Mouse (Mus musculus): ENCODE measurements around the gene Tuft1. TPM values are rescaled to one million over a fixed set of nuclear protein-coding genes. Genes with fewer than 3 reads are reported as not detected.
"Not testable (repeated sequence)": the region's sequence is repeated elsewhere in the genome, so short reads cannot be mapped to it uniquely, and the experiment has no call there.

The Tuft1 gene
- 1 to 10 TPM; 1.3 to 1.6 TPM for total RNA-seq (2021)

- peak; percentile 33 to 53 for DNase-seq (ENCODE audit: low spot score in 2 of 2)
- intact Hi-C loops (cut with DNase I) = not testable (repeated sequence)
Observed at GRCm38 (mm10) chr3:94658740-94659095, at the start of gene Tuft1. TSS of gene Tuft1 (minus strand) at chr3:94658872.

DNA sequence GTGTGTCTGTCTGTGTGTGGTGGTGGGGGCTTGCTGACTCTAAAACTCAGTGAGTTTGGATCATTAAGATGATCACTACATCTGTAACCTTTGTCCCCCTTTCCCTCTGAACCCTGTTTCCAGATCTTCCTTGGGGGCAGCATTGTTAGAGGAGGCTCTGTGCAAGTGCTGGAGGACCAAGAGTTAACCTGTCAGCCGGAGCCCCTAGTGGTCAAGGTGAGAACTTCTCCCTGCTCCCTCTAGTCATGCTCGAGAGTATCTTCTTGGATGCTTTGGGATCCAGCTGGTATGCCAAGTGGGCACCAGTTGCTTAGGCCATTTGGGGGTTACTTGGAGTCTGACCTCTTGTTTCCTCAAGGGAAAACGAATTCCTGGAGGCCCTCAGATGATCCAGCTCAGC is 44.7 kb upstream of the Tuft1 start:
- not testable (repeated sequence) for DNase-seq (ENCODE audit: low spot score in 2 of 2)
- intact Hi-C loops (cut with DNase I) = loop anchor here (10.0 kb wide), 1 partner anchor 89 kb away; no protein-coding TSS in a partner anchor

GRCm38 (mm10) chr3:94702856-94703255 is 44.2 kb upstream of the Tuft1 start:
- no peak for DNase-seq (ENCODE audit: low spot score in 2 of 2)
- intact Hi-C loops (cut with DNase I) = loop anchor here (10.0 kb wide), 1 partner anchor 88 kb away; no protein-coding TSS in a partner anchor

DNA sequence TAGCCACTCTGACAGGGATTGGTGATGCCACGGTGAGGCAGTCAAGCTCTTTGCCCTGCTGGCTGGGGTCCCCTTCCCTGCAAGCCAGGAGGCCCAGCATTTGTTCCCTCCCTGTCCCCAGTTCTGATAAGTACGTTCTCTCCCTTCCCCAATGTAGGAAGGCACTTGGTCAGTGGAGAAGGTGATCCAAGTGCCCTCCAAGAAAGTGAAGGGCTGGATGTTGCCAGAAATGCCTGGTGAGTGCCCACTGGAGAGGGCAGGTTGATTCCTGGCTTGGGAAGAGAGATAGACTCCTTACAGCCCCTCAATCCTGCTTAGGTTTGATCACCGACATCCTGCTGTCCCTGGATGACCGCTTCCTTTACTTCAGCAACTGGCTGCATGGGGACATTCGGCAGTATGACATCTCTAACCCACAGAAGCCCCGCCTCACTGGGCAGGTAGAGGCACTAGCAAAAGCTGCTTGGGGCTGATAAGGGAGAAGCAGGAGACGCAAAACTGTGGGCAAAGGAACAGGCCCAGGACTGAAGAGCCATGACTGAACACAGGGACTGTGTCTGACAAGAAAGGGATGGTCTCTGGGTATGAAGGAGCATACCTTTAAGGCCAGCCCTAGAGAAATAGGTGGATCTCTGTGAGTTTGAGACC is 43.6 kb upstream of the Tuft1 start:
- intact Hi-C loops (cut with DNase I) = loop anchor here (10.0 kb wide), 1 partner anchor 87 kb away; no protein-coding TSS in a partner anchor
- DNase-seq (ENCODE audit: low spot score in 2 of 2) = not testable (repeated sequence)

- intact Hi-C loops (cut with DNase I) = loop anchor here (10.0 kb wide), 1 partner anchor 239 kb away; the partner anchor contains the start of gene Selenbp1
- DNase-seq (ENCODE audit: low spot score in 2 of 2) = not testable (repeated sequence)
Observed at GRCm38 (mm10) chr3:94696257-94696656, 37.6 kb upstream of the Tuft1 start.

DNA sequence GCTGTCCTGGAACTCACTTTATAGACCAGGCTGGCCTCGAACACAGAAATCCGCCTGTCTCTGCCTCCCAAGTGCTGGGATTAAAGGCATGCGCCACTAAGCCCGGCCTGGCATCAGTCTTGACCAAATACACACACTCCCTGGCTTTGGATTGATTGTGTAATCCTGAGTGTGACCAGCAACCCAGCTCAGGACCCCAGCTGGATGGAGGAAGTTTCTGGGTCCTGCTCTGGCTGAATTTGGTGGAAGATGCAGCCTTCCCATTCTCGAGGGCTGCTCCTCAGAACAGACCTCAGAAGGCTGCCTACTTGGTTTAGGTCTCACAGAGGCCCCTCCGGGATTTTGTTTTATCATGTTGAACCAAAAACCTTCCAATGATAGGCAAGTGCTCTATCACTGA is 36.9 kb upstream of the Tuft1 start:
- not testable (repeated sequence) for DNase-seq (ENCODE audit: low spot score in 2 of 2)
- intact Hi-C loops (cut with DNase I) = loop anchor here (10.0 kb wide), 1 partner anchor 239 kb away; the partner anchor contains the start of gene Selenbp1

- intact Hi-C loops (cut with DNase I) = loop anchor here (10.0 kb wide), 1 partner anchor 241 kb away; the partner anchor contains the start of gene Selenbp1
- DNase-seq (ENCODE audit: low spot score in 2 of 2) = not testable (repeated sequence)
Observed at GRCm38 (mm10) chr3:94693874-94694273, 35.2 kb upstream of the Tuft1 start.

DNA sequence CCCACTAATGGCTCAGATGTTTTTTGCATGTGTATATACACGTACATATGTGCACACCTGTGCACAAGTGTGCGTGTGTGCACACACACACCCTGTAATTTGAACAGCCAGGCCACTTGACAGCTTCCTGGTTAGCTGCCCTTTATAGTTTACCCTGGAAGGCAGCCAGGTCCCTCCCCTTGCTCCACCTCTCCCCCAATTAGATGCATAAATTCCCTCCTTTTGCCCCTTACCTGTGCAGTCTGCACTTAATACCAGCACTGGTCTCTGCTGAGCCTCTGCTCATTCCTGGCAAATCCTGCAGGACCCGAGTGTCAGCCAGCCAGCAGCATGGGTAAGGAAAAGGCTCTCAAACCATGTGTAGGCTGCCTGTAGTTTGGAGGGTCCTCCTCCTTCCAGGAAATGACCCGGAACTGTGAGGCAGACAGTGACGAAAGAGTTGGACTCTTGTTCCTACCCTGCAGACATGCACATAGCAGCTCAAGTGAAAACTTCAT is 34.7 kb upstream of the Tuft1 start, which contains the start of gene Selenbp2:
Selenbp2 (plus strand) TSS at position 228 of the 497 bp plus-strand sequence.
- no peak for DNase-seq (ENCODE audit: low spot score in 2 of 2)
- intact Hi-C loops (cut with DNase I) = loop anchor here (10.0 kb wide), 1 partner anchor 241 kb away; the partner anchor contains the start of gene Selenbp1

DNA sequence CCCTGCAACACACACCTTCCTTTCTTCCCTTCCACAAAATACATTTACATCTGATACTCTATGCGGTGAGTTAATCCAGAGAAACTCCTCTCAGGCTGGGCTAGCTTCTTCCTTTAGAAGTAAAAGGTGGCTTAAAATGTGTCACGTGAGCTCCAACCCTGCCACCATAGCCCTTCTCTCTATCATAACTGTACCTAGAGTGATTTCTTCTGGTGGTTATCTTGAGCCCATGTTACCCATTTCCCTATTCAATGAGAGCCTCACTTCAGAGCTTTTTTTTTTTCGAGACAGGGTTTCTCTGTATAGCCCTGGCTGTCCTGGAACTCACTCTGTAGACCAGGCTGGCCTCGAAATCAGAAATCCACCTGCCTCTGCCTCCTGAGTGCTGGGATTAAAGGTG is 33.0 kb upstream of the Tuft1 start:
- not testable (repeated sequence) for DNase-seq (ENCODE audit: low spot score in 2 of 2)
- intact Hi-C loops (cut with DNase I) = loop anchor here (10.0 kb wide), 1 partner anchor 243 kb away; the partner anchor contains the start of gene Selenbp1

DNA sequence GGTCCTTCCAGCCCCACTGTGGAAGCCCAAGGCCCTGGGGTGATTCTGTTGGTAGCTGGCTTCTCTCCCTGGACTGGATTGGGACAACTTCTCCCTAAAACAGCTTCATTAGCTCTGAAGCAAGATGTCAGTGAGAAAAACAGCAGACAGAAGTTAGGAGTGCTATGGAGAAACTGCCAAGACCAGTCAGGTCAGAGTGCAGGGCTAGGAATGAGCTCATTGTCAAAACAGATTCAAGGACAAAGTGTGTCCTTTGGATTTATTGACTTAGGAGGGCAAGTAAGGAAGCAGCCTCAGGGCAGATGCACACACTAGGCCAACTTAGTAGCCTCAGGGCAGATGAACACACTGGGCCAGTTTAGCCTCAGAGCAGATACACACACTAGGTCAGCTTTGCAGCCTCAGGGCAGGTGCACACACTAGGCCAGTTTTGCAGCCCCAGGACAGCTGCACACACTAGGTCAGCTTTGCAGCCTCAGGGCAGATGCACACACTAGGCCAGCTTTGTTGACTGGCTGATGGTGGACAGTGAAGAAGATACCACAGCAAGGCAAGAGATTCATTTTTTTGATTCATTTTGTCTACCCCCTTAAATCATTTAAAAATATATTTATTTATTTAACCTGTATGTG is 32.1 kb upstream of the Tuft1 start:
- no peak for DNase-seq (ENCODE audit: low spot score in 2 of 2)
- intact Hi-C loops (cut with DNase I) = loop anchor here (10.0 kb wide), 1 partner anchor 244 kb away; the partner anchor contains the start of gene Selenbp1

- intact Hi-C loops (cut with DNase I) = loop anchor here (10.0 kb wide), 1 partner anchor 245 kb away; the partner anchor contains the start of gene Selenbp1
Observed at GRCm38 (mm10) chr3:94690162-94690561, 31.5 kb upstream of the Tuft1 start.

DNA sequence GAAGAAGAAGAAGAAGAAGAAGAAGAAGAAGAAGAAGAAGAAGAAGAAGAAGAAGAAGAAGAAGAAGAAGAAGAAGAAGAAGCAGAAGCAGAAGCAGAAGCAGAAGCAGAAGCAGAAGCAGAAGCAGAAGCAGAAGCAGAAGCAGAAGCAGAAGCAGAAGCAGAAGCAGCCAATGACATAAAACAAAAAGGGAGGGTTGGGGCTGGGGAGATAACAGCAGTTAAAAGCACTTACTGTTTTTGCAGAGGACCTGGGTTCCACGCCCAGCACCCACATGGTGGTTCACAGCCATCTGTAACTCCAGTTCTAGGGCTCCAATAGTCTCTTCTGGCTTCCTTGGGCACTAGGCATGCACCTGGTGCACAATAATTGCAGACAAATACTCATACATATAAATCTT is 30.5 kb upstream of the Tuft1 start:
- DNase-seq (ENCODE audit: low spot score in 2 of 2); intact Hi-C loops (cut with DNase I): not testable (repeated sequence)

More at GRCm38 (mm10) chr3:94690162-94690561, 31.5 kb upstream of the Tuft1 start:
- not testable (repeated sequence) for DNase-seq (ENCODE audit: low spot score in 2 of 2)

- intact Hi-C loops (cut with DNase I); DNase-seq (ENCODE audit: low spot score in 2 of 2): not testable (repeated sequence)
Observed at GRCm38 (mm10) chr3:94688698-94689097, 30.0 kb upstream of the Tuft1 start.

GRCm38 (mm10) chr3:94685989-94686772 is 27.5 kb upstream of the Tuft1 start:
- intact Hi-C loops (cut with DNase I); DNase-seq (ENCODE audit: low spot score in 2 of 2): not testable (repeated sequence)

DNA sequence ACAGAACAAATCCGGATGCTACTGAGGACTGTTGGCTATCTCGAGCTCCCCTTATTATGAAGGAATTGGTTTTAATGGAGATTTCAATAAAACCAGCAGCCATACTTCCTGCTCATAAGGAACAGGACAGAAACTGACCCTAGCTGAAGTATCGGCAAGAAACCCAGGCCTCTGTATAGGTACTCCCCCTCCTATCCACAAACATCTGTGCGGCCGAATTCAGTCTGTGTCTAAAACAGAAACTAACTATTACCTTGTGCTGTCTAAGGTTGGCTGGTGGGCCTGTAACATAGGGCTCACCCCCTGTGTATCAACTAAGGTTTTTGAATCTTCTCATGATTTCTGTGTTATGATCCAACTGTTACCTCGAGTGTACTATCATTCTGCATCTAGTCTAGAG is 25.0 kb upstream of the Tuft1 start:
- DNase-seq (ENCODE audit: low spot score in 2 of 2) = no peak
- intact Hi-C loops (cut with DNase I) = no loop called here

DNA sequence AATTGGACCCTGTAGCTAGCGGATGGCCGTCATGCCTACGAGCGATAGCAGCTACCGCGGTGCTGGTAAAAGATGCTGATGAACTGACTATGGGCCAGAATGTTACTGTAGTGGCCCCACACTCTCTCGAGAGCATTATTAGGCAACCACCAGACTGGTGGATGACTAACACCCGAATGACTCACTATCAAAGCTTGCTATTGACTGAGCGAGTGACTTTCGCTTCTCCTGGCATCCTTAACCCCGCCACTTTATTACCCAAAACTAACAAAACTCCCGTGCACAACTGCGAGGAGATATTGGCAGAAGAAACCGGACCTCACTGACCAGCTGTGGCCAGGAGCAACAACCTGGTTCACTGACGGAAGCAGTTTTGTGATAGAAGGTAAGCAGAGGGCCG is 22.1 kb upstream of the Tuft1 start:
- intact Hi-C loops (cut with DNase I) = no loop called here
- DNase-seq (ENCODE audit: low spot score in 2 of 2) = no peak

DNA sequence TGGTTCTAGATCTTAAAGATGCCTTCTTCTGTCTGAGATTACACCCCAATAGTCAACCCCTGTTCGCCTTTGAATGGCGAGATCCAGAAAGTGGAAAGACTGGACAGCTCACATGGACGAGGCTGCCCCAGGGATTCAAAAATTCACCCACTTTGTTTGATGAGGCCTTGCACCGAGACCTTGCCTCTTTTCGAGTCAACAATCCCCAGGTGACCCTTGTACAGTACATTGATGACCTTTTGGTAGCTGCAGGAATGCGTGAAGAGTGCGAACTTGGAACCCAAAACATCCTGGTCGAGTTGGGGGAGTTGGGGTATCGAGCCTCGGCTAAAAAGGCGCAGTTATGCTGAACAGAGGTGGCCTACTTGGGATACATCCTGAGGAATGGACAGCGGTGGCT is 21.4 kb upstream of the Tuft1 start:
- intact Hi-C loops (cut with DNase I); DNase-seq (ENCODE audit: low spot score in 2 of 2): not testable (repeated sequence)

GRCm38 (mm10) chr3:94679351-94679841 is 20.7 kb upstream of the Tuft1 start:
- DNase-seq (ENCODE audit: low spot score in 2 of 2) = no peak
- intact Hi-C loops (cut with DNase I) = no loop called here

DNA sequence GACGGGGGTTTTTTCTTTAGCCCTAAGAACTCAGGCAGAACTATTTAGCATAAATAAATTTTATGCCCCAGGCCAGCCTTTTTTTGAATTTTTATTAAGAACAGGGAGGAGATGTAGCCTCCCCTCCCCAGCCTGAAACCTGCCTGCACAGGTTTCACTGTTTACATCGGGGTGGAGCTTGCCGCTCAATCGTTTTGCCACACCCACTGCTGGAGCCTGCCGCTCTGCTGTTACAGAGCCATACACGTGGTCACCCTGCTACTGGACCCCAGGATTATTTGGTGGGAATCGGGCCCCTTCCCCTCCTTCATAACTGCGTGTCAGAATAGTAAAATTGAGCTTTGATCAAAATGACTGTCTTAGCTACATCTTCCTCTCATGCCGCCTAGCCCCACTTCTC is 16.4 kb upstream of the Tuft1 start:
- intact Hi-C loops (cut with DNase I); DNase-seq (ENCODE audit: low spot score in 2 of 2): not testable (repeated sequence)

Data from left cerebral cortex, postnatal 25 days (tissue).